Mouse (Mus musculus) gastrocnemius, adult 2 months (tissue): ENCODE measurements around the gene Mfng. TPM values are rescaled to one million over a fixed set of nuclear protein-coding genes. Genes with fewer than 3 reads are reported as not detected.

ENCODE experiments used
- DNase-seq: peaks from one replicate; pipeline ENCODE4 v3.0.0; 2022
- H3K27ac ChIP-seq: fragments of 200-600 bp; 2 replicates; pipeline ENCODE4 v1.8.1; 2022; ENCODE audit warnings: mild to moderate bottlenecking
- H3K4me3 ChIP-seq: fragments of 200-600 bp; 2 replicates; pipeline ENCODE4 v1.8.1; 2022; ENCODE audit warnings: mild to moderate bottlenecking, moderate library complexity
- CTCF ChIP-seq: fragments of 200-600 bp; IDR thresholded peaks from 2 replicates; pipeline ENCODE4 v1.8.1; 2022; ENCODE audit warnings: antibody characterized with exemption, mild to moderate bottlenecking, moderate library complexity
- intact Hi-C: fragments of 180-260 bp; cut with DNase I; formaldehyde crosslinking; loops from one replicate; pipeline ENCODE4 v1.15.1; 2025
- total RNA-seq, 2 experiments: library from RNA; stranded (reverse); gene quantifications; 2 replicates each; pipeline ENCODE4 v1.2.3; 2021

Gene Mfng
- total RNA-seq, 2 experiments from 2014 or later, result 2.6 to 3.1 TPM

GRCm38 (mm10) chr15:78770234-78770982, 2.9 kb downstream of the Mfng start:
- intact Hi-C loops, result no loop called here
- TF ChIP-seq CTCF, result no peak
- H3K4me3 ChIP-seq, result peak overlapping the region; percentile 73
- DNase-seq, result no peak
- peak overlapping the region; percentile 87 for H3K27ac ChIP-seq

- Histone ChIP-seq H3K27ac (no peak overlapping the region), H3K4me3 (no peak overlapping the region)
- intact Hi-C loops, result no loop called here
- peak; percentile 49 for TF ChIP-seq CTCF
- DNase-seq, result no peak
These were observed 4.2 kb downstream of the Mfng start for GRCm38 (mm10) chr15:78769064-78769463.

GRCm38 (mm10) chr15:78763704-78764103, 9.6 kb downstream of the Mfng start:
- no peak overlapping the region for H3K4me3 ChIP-seq
- no peak for TF ChIP-seq CTCF
- intact Hi-C loops, result no loop called here
- H3K27ac ChIP-seq, result no peak overlapping the region
- peak; percentile 29 for DNase-seq

GRCm38 (mm10) chr15:78763210-78763609, 10.1 kb downstream of the Mfng start:
- intact Hi-C loops, result no loop called here
- Histone ChIP-seq H3K4me3 (no peak overlapping the region), H3K27ac (no peak overlapping the region)
- DNase-seq, result peak; percentile 9
- no peak for TF ChIP-seq CTCF

GRCm38 (mm10) chr15:78761112-78761511, 12.2 kb downstream of the Mfng start:
- Histone ChIP-seq H3K27ac (no peak overlapping the region), H3K4me3 (no peak overlapping the region)
- peak; percentile 12 for DNase-seq
- no peak for TF ChIP-seq CTCF
- intact Hi-C loops, result no loop called here

GRCm38 (mm10) chr15:78758132-78758531, 15.1 kb downstream of the Mfng start:
- H3K27ac ChIP-seq, result no peak overlapping the region
- no peak for DNase-seq
- intact Hi-C loops, result no loop called here
- no peak overlapping the region for H3K4me3 ChIP-seq
- TF ChIP-seq CTCF, result no peak

GRCm38 (mm10) chr15:78755966-78756725, 17.1 kb downstream of the Mfng start:
- no peak for DNase-seq
- intact Hi-C loops, result no loop called here
- no peak overlapping the region for H3K27ac ChIP-seq
- no peak for TF ChIP-seq CTCF
- no peak overlapping the region for H3K4me3 ChIP-seq

- Histone ChIP-seq H3K4me3 (no peak overlapping the region), H3K27ac (no peak overlapping the region)
- TF ChIP-seq CTCF, result no peak
- no peak for DNase-seq
- intact Hi-C loops, result no loop called here
These were observed 18.0 kb downstream of the Mfng start for GRCm38 (mm10) chr15:78755226-78755625.

- Histone ChIP-seq H3K4me3 (no peak overlapping the region), H3K27ac (no peak overlapping the region)
- TF ChIP-seq CTCF, result no peak
- intact Hi-C loops, result no loop called here
- DNase-seq, result no peak
These were observed 19.1 kb downstream of the Mfng start for GRCm38 (mm10) chr15:78754144-78754543.

GRCm38 (mm10) chr15:78752991-78753390, 20.3 kb downstream of the Mfng start:
- intact Hi-C loops, result no loop called here
- Histone ChIP-seq H3K27ac (no peak overlapping the region), H3K4me3 (no peak overlapping the region)
- TF ChIP-seq CTCF, result no peak
- DNase-seq, result no peak

GRCm38 (mm10) chr15:78750608-78751350, 22.5 kb downstream of the Mfng start:
- Histone ChIP-seq H3K4me3 (no peak overlapping the region), H3K27ac (no peak overlapping the region)
- intact Hi-C loops, result no loop called here
- no peak for TF ChIP-seq CTCF
- no peak for DNase-seq

GRCm38 (mm10) chr15:78749855-78750254, 23.4 kb downstream of the Mfng start:
- no peak for TF ChIP-seq CTCF
- DNase-seq, result no peak
- H3K27ac ChIP-seq, result no peak overlapping the region
- H3K4me3 ChIP-seq, result no peak overlapping the region
- intact Hi-C loops, result no loop called here

- TF ChIP-seq CTCF, result no peak; the same call in 1 of the 2 replicates
- Histone ChIP-seq H3K4me3 (no peak overlapping the region), H3K27ac (no peak overlapping the region)
- peak; percentile 73 for DNase-seq
- intact Hi-C loops, result loop anchor here (2.0 kb wide), 1 partner anchor 121 kb away; no protein-coding TSS in a partner anchor
These were observed 29.1 kb downstream of the Mfng start for GRCm38 (mm10) chr15:78744206-78744605.
